Mouse (Mus musculus): ENCODE data around the gene Zfp786. TPM values are rescaled to one million over a fixed set of nuclear protein-coding genes. Genes with fewer than 3 reads are reported as not detected.

Zfp786 gene
- total and polyA plus RNA-seq, 3 experiments = 0.37 to 0.93 (median 0.78) TPM

DNA sequence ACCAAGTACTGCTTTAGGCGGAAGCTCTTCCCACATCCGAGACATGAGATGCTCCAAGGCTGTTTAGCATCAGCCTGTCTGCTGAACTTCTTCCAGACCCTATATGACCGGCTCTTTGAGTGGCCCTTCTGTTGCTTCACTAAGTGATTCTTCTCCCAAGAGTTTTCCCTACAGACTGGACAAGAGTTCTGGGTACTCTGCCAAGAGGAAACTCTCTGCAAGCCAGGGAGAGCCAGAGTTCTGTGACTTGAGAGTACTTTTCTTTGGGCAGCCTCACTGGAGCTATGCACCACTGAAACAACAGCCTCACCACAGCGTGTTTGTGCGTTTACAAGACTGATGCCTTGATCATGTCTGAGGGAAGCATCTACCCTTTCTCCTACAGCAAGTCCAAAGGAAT, 9.4 kb downstream of the Zfp786 start:
- no peak for DNase-seq

DNA sequence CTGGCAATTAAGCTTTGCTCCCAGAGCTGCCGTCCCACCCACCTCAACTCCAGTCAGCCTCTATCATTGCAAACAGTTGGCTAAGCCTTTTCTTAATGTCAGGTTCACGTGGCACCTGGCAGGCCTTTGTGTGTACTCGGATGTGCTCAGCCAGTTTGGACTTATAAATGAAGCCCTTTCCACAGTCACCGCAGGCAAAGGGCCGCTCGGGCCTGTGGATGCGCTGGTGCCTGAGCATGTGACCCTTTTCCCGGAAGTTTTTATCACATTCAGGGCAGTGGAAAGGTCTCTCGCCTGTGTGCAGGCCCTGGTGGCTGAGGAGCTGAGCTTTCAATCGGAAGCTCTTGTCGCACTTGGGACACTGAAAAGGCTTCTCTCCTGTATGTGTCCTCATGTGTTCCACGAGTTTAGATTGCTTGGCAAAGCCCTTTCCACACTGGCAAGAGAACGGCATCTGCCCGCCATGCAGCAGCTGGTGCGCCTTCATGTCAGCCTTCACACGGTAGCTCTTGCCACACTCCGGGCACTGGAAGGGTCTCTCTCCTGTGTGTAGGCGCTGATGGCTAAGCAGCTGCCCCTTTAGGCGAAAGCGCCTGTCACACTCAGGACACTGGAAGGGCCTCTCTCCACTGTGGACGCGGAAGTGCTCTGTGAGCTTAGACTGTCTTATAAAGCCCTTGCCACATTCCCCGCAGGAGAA, 10.9 kb downstream of the Zfp786 start:
- no peak for DNase-seq

DNA sequence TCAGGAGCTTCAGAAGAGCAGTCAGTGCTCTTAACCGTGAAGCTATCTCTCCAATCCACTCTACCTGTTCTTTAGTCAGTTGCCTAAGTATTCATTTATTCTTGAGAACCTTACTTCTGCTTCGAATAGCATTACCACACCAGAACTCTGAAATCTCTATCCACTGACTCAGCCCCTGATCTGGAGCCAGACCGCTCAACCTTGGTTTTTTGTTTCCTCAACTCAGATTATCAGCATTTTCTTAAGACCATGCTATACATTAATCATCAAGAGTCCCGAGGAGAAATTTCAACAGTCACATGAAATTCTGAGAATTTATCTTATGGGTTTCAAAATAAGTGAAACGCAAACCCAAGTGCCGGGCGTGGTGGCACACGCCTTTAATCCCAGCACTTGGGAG, 11.9 kb downstream of the Zfp786 start:
- DNase-seq = peak; percentile 49

DNA sequence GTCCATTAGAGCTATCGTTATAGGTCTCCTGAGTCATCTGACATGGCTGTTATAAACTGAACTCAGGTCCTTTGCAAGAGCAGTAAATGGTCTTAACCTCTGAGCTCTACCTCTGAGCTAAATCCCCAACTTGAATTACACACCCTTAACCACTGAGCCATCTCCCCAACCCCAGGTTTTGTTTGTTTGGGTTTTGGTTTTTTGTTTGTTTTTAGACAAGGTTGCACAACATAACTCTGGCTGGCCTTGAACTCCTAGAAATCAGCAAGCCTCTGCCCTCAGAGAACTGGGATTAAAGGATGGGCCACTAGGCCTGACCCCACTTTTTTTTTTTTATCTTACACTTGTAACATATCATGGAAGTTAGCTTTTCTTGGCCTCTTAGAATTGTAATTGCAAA, 14.5 kb downstream of the Zfp786 start:
- DNase-seq = no peak

DNA sequence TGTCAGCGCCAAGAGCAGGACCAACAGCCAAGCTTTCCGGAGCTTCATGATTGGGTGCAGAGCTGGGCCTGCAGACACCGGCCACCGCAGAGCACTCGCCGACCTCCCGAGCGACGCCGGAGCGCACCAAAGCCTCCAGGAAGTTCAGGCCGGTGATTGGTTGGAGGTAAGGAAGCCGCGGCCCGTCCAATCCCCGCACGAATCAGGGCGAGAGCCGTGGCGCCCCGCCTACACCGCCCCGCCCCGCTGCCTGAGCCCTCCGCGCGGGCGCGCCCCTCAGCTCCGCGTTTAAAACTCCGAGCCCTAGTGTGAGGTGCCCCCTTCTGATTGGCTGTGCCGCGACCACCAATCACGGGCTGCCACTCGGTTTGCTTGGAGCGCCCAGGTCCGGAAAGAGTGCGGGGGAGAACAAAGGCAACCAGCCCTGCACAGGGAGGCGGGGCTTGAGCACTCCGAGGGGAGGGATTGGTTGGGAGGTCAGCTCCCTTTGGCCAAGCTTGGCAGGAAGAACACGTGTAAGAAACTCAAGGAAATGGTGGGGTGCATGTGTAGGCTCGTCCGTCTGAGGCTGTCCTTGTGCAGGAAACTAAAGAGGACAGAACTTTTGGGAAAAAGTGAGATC, 17.3 kb downstream of the Zfp786 start, which contains the start of gene Pdia4:
Gene Pdia4 (minus strand): TSS at position 174 of the 622 bp plus-strand sequence.
- DNase-seq = peak; percentile 99

DNA sequence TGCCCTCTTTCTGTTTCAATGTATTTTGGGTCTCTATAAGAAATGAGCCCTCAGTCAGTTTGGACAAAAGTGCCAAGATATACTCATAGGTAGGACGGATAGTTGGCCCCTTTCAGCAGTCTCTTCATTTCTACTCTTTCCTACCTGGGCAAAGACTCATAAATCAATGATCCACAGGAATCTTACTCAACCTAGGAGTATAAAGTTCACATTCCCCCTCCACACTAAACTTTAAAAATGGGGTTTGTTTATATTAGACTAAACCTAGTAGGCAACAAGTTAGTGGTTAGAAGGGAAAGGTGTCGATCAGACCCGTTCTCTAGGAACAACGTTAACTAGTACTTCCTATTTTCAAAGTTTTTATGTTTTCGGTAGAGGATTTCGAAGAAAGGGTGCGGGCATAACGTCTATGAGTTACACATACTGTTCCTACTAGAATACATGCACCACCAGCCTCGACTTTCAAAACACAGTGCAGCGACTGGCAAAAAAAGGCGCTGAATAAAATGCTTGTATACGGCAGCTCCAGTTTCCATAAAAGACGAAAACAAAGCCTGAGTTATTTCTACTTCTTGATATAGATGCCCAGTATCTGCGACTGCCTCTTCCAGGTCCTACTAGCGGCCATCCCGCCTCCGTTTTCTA, 18.3 kb downstream of the Zfp786 start:
- no peak for DNase-seq

DNA sequence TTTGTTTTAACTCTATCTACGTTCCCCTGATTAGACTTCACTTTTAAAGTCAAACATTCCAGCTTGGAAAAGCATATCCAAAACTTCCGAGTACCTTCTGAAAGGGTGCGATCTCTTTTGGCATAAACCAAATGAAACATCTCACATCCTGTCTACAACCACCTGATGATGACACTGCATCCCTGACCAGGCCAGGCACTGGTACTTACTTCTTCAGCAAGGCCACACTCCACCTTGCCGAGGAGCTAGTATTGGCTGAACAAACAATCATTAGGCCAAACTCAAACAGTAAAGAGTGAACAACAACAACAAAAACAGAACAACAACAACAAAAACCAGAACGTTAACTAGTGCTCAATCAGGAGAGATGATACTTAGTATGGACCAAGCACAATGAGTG, 19.3 kb downstream of the Zfp786 start:
- DNase-seq = no peak

DNA sequence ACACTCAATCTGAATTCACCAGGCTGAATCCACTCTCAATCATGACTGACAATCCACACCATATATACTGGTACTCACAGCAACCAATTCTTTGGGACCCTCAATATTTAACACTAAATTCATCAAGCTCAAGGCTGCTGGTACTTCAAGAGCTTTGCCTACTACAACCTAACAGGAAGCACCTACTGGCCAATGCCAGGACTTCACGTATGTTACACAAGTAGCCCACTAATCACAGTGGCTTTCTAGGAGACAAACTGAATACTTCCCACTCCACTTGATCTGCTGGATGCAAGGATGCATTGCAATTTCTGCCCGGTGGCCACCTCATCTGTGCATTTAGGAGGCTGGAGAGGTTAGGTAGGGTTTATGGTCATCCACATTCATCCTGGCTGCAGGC, 20.5 kb downstream of the Zfp786 start:
- DNase-seq = no peak

DNA sequence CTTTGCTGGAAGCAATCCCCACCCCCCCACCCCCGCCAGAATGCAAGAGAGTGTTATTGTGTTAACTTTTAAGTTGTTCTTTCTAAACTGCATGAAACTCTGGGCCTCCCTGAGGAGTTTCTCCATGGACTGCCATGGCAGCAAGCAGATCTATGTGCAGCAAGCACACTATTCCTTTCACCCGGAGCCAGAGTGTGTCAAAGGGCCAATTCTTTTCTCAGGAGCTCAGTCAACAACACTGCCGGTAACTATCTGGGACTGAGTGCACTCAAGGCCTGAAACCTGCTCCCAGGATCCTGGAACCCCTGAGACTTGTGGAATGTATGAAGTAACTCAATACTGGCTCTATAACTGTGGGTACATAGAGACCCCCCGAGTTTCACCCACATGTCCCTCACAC, 21.6 kb downstream of the Zfp786 start:
- no peak for DNase-seq

DNA sequence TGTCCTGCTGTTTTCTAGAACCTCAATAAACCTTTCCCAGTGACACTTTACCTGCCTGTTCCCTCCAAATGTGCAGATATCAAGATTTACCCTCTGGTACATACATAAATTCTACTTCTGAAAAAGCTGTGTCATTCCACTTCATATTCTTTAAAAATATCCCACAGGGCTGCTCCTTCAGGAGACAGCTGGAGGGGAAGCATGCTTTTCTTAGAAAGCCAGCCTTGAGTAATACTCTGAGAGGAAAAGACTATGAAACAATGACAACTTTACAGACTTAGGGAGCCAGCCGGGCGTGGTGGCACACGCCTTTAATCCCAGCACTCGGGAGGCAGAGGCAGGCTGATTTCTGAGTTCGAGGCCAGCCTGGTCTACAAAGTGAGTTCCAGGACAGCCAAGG, 22.1 kb downstream of the Zfp786 start:
- no peak for DNase-seq

DNA sequence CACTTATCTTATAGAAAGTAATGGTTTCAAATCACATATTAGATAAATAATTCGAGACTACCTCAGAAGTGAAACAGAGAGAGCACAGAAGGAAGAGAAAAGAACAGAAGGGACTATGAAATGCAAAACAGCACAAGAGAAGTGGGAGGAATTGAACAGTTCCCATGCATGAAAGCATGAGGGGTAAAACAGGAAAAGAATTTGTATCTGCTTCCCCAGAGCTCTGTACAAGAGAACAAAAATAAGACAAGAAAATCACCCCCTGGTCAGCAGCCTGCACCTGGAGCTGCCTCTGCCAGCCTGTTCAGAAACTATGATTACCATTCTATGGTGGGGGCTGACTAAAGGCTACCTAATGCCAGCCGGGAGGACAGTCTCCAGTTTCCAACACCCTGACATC, 23.2 kb downstream of the Zfp786 start:
- DNase-seq = no peak

DNA sequence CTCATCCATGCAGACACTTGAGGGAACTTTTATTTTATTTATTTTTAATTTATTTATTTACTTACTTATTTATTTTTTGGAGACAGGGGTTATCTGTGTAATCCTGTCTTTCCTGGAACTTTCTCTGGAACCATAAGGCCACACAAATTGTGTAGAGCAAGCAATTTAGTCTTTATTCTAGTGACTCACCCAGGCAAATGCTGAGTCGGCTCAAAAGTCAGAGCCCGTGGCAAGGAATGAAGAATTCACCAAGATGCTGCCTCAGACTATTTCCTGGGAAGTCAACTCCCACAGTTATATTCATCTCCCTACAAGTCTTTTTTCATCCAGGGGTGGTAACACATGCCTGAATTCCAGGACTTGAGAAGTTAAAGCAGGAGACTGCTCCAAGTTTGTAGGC, 25.1 kb downstream of the Zfp786 start:
- no peak for DNase-seq

DNA sequence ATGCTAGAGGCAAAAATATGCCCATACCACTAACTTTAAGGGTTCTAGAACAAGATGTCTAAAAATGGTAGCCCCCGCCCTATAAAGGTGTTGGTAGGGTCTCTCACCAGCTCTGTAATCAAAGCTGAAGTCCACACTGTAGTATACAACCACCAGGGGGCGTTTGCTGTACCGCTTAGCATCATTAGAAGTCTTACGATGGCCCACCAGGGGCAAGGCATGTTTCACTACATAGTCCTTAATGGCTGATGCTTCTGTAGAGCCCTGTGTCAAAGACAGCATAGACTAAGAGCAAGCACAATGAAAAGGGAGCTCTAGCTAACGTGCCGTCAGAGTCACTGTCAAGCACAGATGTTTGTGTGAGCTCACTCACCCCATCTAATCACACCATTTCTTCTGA, 31.6 kb downstream of the Zfp786 start:
- DNase-seq = peak; percentile 47

DNA sequence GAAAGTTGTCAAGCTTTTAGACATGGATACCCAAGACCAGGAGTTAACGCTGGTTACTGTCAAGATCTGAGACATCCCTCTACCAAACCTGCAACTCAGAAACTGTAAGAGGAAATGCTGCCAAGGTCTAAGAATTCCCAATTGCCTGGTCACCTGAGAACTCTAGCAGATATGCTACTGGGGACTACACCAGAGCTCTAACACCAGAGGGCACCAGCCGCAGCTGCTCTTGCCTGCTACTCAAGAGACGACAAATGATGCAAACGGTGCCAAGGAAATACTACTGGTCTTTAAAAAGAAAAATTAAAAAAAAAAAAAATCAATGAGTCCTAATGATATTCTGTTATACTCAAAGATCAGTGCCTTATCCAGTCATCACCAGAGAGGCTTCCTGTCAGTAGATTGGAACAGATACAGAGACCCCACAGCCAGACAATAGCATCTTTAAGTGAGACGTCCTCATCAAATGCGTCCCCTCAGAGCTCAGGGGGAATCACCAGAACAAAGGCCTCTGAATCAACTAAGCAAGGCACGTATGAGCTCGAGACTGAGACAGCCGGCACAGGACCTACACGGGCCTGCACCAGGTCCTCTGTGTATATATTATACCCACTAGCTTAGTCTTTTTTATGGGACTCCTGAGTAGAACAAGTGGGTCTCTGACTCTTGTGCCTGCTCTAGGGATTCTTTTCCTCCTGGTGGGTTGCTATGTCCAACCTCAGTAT, 36.4 kb downstream of the Zfp786 start:
- peak; percentile 38 for DNase-seq

DNA sequence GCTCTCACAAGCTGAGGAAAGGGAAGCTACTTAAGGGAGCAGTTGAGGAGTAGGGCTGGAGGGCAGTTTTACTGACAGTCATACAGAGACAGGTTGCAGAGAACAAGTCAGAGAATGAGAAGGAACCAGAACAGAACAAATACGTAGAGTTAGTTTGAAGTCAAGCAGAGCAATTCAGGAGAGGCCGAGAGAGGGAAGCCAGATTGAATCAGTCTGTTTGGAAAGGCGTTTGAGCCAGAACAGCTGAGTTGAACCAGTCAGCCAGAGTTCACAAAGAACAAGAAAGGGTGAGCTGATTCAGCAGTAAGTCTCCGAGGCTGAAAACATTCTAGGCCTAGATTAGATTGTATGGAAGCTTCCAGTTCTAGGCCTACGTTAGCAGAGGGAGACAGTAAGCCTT, 37.4 kb downstream of the Zfp786 start:
- no peak for DNase-seq

DNA sequence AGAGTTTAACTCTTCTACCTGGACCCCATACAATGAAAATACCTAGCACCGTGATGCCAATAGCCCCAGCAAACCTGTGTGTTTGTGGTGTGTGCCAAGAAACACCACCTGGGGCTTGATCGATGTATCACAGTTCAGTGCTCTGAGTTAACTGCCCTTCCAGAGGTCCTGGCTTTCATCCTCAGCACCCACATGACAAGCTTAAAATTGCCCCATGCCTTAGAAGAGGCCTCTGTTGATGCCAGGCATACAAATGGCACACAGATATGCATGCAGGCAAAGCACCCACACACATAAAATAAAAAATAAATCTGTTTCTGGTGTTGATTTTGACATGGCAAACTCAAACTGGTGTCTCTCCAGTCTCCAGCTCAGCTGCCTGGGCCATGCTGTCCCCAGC, 38.1 kb downstream of the Zfp786 start:
- DNase-seq = no peak

DNA sequence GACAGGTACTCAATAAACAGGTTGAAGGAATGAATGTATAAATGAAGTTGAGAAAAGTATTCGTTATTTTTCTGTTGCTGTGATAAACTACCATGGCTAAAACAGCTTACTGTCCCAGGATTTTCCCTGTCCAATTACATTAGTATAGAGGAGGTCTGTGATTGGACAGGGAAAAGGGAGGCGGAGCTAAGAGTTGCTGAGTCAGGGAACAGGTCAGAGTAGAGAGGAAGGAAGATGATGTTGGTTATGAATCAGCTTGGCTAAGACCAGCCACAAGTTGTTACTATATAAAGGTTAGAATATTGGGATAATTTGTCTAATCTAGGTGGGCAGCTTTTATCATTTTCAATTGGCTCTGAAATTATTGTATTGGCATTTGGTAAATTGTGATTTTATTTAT, 39.9 kb downstream of the Zfp786 start:
- peak; percentile 74 for DNase-seq

DNA sequence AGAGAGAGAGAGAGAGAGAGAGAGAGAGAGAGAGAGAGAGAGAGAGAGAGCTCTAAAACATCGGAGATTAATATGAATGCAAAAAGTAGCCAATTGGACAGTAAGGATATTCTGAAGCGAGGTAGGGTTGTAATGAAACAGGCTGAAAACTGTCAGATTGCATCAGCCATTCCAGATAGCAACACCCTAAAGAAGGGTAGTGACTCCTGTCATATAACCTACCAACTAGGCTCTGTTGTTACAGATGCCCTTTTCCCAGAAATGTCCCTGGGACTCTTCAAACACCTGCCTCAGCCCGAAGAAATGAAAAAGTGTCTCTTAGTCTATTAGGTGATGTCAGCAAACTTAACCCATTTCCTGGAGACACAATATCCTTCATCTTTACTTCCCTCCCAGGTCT, 41.8 kb downstream of the Zfp786 start:
- no peak for DNase-seq

DNA sequence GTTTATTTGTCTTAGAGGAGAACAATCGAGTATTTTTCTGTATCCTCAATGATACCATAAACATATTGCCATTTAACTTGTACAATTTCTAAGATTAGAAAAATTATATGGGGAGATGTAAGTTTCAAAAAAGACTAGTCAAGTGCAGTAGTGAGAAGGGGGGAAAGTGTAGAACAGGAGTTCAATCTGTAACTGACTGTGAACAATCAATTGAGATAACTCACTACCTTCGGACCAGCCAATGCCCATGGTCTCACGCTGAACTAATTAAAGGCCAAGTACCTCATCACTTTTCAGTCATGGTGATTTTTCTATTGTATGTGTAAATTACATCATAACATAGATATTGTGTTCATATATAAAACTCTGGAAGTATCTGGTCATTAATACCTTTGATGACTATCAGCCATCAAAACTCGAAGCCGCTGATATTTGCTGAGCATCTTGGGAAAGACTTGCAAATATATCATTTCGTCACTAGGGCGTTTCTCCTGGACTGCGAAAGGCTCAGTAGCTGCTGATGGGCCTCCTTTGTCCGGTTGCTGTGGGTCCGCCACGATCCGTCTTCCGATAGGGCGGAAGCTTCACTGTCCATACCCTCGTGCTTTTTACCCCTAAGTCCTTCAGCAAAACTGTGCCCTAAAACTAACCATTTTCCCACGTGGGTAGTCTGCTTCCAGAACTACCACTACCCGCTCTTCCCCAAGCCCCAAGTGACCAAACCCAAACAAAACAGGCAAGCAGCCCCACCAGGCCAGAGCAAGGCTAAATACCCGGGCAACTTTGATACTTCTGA, 42.5 kb downstream of the Zfp786 start:
- DNase-seq = peak; percentile 88

DNA sequence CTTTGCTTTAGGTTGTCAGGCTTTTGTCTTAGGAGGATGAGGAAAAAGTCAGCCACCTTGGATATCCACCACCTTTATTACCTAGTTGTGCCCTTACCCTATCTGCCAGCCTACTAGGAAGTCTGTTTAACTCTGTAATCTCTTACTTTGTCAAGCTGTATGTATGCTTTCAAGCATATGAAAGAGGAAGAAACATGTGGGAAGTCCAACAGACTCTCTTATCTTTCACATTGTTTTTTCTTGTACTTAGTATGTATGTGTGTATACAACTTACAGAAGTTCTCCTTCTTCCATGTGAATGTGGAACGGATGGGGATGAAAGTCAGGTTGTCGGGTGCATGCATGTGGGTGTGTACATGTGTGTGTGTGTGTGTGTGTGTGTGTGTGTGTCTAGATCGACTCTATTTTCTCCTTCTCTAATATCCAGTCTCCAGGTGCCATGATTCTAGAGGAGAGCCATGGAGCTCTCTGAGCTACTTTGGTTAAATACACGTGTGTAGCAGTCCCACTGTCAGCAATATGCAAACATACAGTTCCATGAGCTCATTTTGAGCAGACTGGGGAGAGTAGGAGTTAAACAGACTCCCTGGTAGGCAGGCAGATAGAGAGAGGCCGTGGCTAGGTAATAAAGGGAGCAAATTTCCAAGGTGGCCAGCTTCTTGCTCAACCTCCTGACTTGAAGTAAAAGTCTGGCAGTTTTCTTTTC, 45.8 kb downstream of the Zfp786 start:
- DNase-seq = no peak
